Mouse (Mus musculus) neural tube, embryonic 14.5 days (tissue): ENCODE measurements at regions not wholly inside any gene's neighbourhood (a gene's known extent, or its start where the extent isn't known, plus 50 kb on each side); places are given as distances from the start of the nearest gene placed in this dataset.
A peak's percentile ranks its signal among the peaks of the same experiment; 100 is the strongest.

ENCODE experiments used
- ATAC-seq: fragments of 200-750 bp; cut with Nextera tagmentation; 2 replicates; pipeline ENCODE4 v1.8.0; 2017; ENCODE audit warnings: low read depth, mild to moderate bottlenecking, moderate TSS enrichment, moderate library complexity
- H3K27ac ChIP-seq: fragments of 300-500 bp; sonication (generic); 2 replicates; pipeline ENCODE4 v1.5.1; 2014; ENCODE audit warnings: low read depth, mild to moderate bottlenecking, control low read depth, low read length, moderate library complexity, mixed read lengths
- H3K27me3 ChIP-seq: fragments of 300-500 bp; sonication (generic); 2 replicates; pipeline ENCODE4 v1.6.1; 2014; ENCODE audit warnings: low read length; ENCODE audit not compliant: control insufficient read depth, insufficient read depth
- H3K36me3 ChIP-seq: fragments of 300-500 bp; sonication (generic); 2 replicates; pipeline ENCODE4 v1.6.1; 2014; ENCODE audit warnings: low read length, mixed read lengths; ENCODE audit not compliant: control insufficient read depth, insufficient read depth
- H3K4me1 ChIP-seq: fragments of 300-500 bp; sonication (generic); 2 replicates; pipeline ENCODE4 v1.6.1; 2014; ENCODE audit warnings: low read length; ENCODE audit not compliant: control insufficient read depth, insufficient read depth
- H3K4me2 ChIP-seq: fragments of 300-500 bp; sonication (generic); 2 replicates; pipeline ENCODE4 v1.6.1; 2014; ENCODE audit warnings: mild to moderate bottlenecking, low read depth, low read length, control low read depth
- H3K4me3 ChIP-seq: fragments of 300-500 bp; sonication (generic); 2 replicates; pipeline ENCODE4 v1.5.1; 2014; ENCODE audit warnings: low read depth, low read length, control low read depth, mixed read lengths
- H3K9ac ChIP-seq: fragments of 300-500 bp; sonication (generic); replicated peaks from 2 replicates; pipeline ENCODE4 v1.6.1; 2014; ENCODE audit warnings: low read depth, mild to moderate bottlenecking, control low read depth, low read length, mixed read lengths
- H3K9me3 ChIP-seq: fragments of 300-500 bp; sonication (generic); 2 replicates; pipeline ENCODE4 v1.6.1; 2016; ENCODE audit warnings: low read length; ENCODE audit not compliant: control insufficient read depth
- WGBS: fragments of 180-500 bp; shearing (Covaris S2); extraction: QIAGEN DNeasy Blood & Tissue Kit; methylation state at CpG from one replicate; pipeline ENCODE4 v1.1.7; 2014; 5-methylcytosine and 5-hydroxymethylcytosine counted together

GRCm38 (mm10) chr1:179866056-179866772 lies 62.7 kb upstream of the Ahctf1 start:
- no peak overlapping the region for H3K27ac ChIP-seq
- H3K9ac ChIP-seq: no peak overlapping the region
- no peaks in the 10 kb centered on the region for H3K4me1 ChIP-seq
- H3K4me2 ChIP-seq: 0 out of 2 replicates have a peak overlapping the region, but pooled peaks have one; percentile 4
- no peaks in the 10 kb centered on the region for H3K27me3 ChIP-seq
- no peak overlapping the region for H3K4me3 ChIP-seq
- 72% methylated on average over 16 of the region's 16 CpGs for WGBS
- no peaks in the 10 kb centered on the region for H3K36me3 ChIP-seq
- peak; percentile 56; the same call in 1 of the 2 replicates for ATAC-seq
- H3K9me3 ChIP-seq: no peaks in the 10 kb centered on the region

GRCm38 (mm10) chr1:179865561-179865960 lies 62.1 kb upstream of the Ahctf1 start:
- Histone ChIP-seq H3K36me3 (no peaks in the 10 kb centered on the region), H3K9ac (no peak overlapping the region), H3K4me3 (no peak overlapping the region), H3K27me3 (no peaks in the 10 kb centered on the region), H3K4me2 (no peak overlapping the region), H3K9me3 (no peaks in the 10 kb centered on the region), H3K27ac (no peak overlapping the region), H3K4me1 (no peaks in the 10 kb centered on the region)
- ATAC-seq: no peak
- WGBS: 69% methylated on average over 11 of the region's 11 CpGs

- no peak for ATAC-seq
- 87% methylated on average over 5 of the region's 5 CpGs for whole genome bisulfite sequencing
- Histone ChIP-seq H3K27ac (no peak overlapping the region), H3K4me1 (no peaks in the 10 kb centered on the region), H3K27me3 (no peaks in the 10 kb centered on the region), H3K4me2 (no peak overlapping the region), H3K36me3 (no peaks in the 10 kb centered on the region), H3K9me3 (no peaks in the 10 kb centered on the region), H3K9ac (no peak overlapping the region), H3K4me3 (no peak overlapping the region)
These were observed 61.2 kb upstream of the Ahctf1 start for GRCm38 (mm10) chr1:179864537-179865226.

- WGBS: 55% methylated on average over 4 of the region's 4 CpGs
- Histone ChIP-seq H3K36me3 (no peaks in the 10 kb centered on the region), H3K27me3 (no peaks in the 10 kb centered on the region), H3K9me3 (no peaks in the 10 kb centered on the region), H3K4me1 (no peaks in the 10 kb centered on the region), H3K4me2 (no peak overlapping the region), H3K9ac (no peak overlapping the region), H3K4me3 (no peak overlapping the region), H3K27ac (no peak overlapping the region)
- no peak for ATAC-seq
These were observed 59.9 kb upstream of the Ahctf1 start for GRCm38 (mm10) chr1:179863420-179863819.

- no peak for ATAC-seq
- Histone ChIP-seq H3K4me2 (no peak overlapping the region), H3K9ac (no peak overlapping the region), H3K36me3 (no peaks in the 10 kb centered on the region), H3K27ac (no peak overlapping the region), H3K27me3 (no peaks in the 10 kb centered on the region), H3K4me3 (no peak overlapping the region), H3K9me3 (no peaks in the 10 kb centered on the region), H3K4me1 (no peaks in the 10 kb centered on the region)
- WGBS: 75% methylated on average over 3 of the region's 3 CpGs
These were observed 59.5 kb upstream of the Ahctf1 start for GRCm38 (mm10) chr1:179862941-179863340.

GRCm38 (mm10) chr1:179861776-179862175 lies 58.3 kb upstream of the Ahctf1 start:
- Histone ChIP-seq H3K4me3 (no peak overlapping the region), H3K9me3 (no peaks in the 10 kb centered on the region), H3K9ac (no peak overlapping the region), H3K4me1 (no peaks in the 10 kb centered on the region), H3K27ac (no peak overlapping the region), H3K27me3 (no peaks in the 10 kb centered on the region), H3K36me3 (no peaks in the 10 kb centered on the region), H3K4me2 (no peak overlapping the region)
- ATAC-seq: no peak
- 88% methylated on average over 3 of the region's 3 CpGs for WGBS

GRCm38 (mm10) chr1:179859552-179859902 lies 56.0 kb upstream of the Ahctf1 start:
- Histone ChIP-seq H3K27ac (no peak overlapping the region), H3K4me2 (no peak overlapping the region), H3K4me1 (no peaks in the 10 kb centered on the region), H3K36me3 (no peaks in the 10 kb centered on the region), H3K4me3 (no peak overlapping the region), H3K9ac (no peak overlapping the region), H3K27me3 (no peaks in the 10 kb centered on the region), H3K9me3 (no peaks in the 10 kb centered on the region)
- ATAC-seq: no peak
- whole genome bisulfite sequencing: 80% methylated on average over 8 of the region's 8 CpGs

GRCm38 (mm10) chr1:179858780-179859551 lies 55.5 kb upstream of the Ahctf1 start:
- no peak overlapping the region for H3K4me3 ChIP-seq
- no peaks in the 10 kb centered on the region for H3K36me3 ChIP-seq
- 48% methylated on average over 14 of the region's 14 CpGs for WGBS
- H3K9ac ChIP-seq: no peak overlapping the region
- no peak overlapping the region for H3K4me2 ChIP-seq
- peak; percentile 76; the same call in 1 of the 2 replicates for ATAC-seq
- no peaks in the 10 kb centered on the region for H3K4me1 ChIP-seq
- no peak overlapping the region for H3K27ac ChIP-seq
- no peaks in the 10 kb centered on the region for H3K27me3 ChIP-seq
- H3K9me3 ChIP-seq: no peaks in the 10 kb centered on the region
